Mouse (Mus musculus) 3134 (cell line): ENCODE results near the gene Tpm1.
A peak's percentile ranks its signal among the peaks of the same experiment; 100 is the strongest.

Experiments
- DNase-seq: peaks from one replicate; pipeline ENCODE4 v3.0.0-alpha.2; 2011; ENCODE audit warnings: low spot score; ENCODE audit not compliant: insufficient read length; ENCODE audit errors: extremely low read depth

The Tpm1 gene

DNA sequence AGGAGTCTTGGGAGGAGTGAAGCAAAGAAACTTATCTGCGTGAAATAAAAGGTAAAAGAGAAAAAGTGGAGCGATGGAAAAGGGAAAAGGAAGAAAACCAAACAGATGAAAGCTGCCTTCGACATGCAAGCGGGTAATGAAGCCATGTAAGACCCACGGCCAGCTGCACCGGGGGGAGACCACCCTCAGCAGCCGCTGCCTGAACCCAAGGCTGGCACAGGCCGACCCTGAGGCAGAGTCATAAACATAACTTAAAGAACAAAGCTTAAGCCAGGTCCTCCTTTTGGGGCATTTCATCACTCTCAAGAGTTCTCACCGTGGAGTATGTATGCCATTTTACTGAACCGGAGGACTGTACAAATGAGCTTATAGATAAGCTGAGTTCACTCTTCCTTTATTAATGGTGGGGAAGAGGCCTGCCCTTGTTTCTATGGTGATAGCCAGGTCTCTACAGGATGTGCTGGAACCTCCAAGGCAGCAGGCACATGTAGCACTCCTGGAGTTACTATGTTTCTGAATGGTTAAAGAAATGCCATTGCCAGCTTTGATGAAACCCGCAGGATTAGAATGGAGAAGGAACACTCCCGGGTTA is 21.0 kb downstream of the Tpm1 start:
- no peak for DNase-seq

DNA sequence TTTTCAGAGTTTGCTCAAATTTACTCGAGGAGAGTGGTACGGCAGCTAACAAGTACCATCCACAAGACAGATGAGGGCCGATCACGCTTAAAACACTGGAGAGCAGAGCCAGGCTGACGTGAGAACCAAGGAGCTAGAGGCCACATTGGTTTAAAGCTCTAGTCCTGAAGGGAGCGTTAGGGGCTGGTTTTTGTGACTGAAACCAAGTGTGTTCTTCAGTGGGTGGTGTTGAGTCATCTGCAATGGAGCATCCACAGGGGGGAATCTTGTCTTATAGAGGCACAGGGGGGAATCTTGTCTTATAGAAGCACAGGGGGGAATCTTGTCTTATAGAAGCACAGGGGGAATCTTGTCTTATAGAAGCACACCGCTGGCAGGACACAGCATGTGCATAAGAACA is 22.3 kb downstream of the Tpm1 start:
- DNase-seq = no peak

DNA sequence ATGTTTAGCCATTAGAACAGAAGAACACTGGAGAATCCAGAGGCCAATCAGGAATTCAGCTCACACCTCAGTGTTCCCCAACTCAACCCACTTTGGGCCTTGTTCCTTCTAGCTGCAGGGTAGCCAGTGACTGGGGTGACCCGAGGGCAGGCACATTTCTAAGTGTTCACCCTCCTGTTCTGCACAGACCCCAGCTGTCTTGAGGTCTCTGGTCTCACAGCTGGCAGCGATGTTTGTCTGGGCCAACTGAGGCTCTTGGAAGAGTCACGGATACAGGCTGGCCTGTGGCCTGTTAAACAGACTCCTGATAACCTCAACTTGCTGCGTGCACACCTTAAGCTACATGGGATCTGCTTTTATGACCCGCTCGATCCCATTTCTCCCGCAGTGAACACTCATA is 23.1 kb downstream of the Tpm1 start:
- DNase-seq = no peak

DNA sequence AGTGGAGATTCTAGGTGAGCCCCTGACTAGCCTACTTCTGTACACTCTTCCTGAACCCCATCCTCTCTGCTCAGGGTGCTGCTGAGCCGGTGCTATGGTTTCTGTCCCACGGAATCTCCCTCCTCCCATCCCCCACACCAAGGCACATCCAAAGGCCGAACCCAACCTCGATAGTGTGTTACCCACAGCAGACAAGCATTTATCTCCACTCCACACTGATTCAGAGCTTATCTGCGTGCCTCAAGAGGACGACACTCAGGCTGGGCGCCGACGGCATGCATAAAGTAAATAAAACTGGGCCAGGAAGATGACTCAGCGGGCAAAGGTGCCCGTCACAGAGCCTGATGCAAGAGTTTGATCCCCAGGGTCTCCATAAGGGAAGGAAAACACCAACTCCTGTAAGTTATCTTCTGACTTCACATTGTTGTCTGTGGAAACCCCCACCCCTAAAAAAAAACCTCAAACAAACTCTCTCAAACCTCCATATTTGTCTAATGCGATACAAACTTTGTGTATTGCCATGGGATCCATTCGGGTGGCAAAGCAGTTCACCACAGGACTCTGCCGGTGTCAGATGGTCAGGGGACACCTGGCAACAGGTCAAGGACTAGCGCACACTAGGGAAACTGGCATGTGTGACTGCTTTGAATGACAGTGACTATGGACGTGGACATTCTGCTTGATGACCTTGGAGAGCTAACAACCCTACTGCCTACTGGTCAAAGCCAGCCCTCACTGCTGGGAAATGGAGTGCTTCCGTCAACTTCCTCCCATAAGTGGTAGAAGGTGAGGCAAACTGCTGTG is 24.1 kb downstream of the Tpm1 start:
- DNase-seq = peak; percentile 63

DNA sequence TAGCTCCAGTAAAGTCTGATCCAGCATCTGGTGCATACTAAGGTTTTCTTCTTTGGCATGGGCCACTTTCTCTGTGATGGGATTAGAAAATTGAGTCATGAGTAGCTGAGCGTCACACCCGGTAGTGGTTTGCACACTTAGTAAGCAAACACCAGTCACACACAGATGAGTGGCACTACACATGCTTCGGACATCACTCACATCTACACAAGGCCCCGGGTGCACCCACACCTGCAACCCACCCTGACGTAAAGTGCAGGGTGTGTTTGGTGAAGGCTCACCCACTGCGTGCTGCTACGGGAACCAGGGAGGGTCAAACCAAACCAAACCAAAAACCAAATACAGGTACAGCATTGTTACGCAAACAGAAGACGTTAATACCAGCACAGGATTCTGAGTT is 25.8 kb downstream of the Tpm1 start:
- DNase-seq = no peak

DNA sequence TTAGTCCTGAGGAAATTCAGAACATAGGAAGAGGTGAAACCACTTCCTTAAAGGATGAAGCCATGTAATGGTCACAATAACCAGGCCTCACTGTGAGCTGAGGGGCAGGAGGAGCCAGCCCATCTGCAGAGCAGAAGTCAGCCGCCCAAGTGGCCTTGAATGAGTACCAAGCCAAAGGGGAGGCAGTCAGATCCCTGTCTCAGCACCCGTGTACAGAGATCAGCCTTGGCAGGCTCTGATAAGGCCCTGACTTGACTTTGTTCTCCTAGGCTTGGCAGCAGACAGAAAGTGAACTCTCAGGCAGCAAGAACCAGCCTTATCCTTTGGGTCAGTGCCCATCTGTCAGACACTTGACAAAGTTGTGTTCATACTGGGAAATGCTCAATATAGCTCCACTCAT is 29.1 kb downstream of the Tpm1 start:
- peak; percentile 58 for DNase-seq

DNA sequence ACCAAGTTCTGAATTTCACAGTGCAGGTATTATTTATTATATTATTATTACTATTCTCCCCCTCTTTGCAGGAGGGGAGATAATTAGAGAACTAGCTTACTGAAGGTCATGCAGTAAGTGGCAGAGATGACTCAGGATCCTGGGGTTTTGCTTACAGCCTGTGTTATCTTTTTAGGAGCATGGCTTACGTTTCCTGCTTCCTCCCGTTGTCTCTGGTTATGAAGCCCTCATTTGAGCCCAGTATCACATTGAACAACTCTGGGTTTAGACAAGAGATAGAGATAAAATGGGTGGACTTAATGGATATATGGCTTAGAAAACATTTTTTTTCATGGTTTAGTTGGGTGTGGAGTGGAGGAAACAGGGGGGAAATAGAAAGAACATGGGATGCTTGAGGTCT is 35.7 kb downstream of the Tpm1 start:
- DNase-seq = no peak

DNA sequence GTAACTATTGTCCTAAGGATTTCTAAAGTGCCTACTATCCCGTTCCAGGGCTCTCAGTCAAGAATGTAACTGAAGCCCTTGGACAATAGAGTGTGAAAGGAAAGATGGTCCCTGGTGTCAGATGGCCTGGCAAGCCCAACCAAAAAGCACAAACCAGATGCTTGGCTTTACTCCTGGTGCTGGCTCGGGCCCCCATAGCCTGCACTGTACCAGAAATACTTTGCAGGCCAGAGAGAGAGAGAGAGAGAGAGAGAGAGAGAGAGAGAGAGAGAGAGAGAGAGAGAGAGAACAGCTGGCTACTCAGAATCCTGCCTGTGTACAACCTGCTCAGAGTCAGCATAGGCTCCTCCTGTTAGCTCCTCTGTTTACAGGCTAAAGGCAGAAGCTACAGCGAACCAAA is 36.7 kb downstream of the Tpm1 start:
- no peak for DNase-seq

DNA sequence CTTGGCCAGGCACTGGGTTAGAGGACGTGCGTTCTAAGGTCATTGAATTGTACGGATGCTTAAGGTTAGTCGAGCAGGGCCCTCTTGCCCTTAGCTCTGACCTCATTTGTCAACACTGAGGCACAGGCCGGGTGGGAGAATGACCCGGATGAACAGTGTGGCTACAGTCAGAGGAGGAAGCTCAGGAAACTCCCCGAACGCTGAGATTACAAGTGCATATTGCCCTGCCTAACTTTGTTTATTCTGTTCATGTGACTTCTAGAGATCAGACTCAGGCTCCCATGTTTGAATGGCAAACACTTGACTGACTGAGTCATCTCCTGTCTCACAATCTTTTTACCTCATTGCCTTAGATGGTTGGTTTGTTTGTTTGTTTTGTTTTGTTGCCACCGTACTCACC is 37.7 kb downstream of the Tpm1 start:
- DNase-seq = no peak

DNA sequence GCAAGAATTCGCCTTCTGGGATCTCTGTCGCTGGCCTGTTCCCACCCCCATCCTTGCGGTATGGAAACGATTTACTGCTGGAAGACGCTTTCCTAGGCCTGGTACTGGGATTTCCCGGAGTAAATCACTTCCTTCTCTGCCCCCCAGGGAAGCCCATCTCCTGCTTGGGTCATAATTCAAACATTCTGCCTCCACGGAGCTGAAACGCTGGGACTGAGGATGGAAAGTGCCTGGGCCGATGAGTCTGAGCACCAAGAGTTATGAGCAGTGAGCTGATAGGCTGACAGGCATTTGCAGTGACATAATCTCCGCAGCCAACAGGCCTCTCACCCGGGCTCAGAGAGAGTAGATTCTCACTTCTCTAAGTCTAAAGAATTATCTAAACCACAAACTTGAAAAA is 40.4 kb downstream of the Tpm1 start:
- DNase-seq = no peak

DNA sequence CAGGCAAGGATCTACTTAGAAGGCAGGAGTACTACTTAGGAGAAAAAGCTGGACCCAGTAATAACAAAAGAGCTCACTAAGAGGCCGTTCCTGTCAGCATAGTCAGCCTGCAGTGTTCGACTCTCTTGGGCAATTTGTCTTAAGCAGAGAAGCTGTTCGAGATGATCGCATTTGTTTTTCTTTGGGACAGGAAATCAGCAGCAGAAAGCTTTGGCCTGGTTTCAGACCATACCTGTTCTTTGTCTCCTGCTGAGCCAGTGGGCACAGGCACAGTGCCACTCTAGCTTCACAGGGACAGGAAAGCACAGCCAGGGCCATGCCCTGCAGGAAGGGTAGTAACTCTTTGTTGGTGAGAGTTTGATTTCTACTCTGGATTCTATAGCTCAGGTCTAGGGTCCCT is 42.8 kb downstream of the Tpm1 start:
- DNase-seq = no peak

DNA sequence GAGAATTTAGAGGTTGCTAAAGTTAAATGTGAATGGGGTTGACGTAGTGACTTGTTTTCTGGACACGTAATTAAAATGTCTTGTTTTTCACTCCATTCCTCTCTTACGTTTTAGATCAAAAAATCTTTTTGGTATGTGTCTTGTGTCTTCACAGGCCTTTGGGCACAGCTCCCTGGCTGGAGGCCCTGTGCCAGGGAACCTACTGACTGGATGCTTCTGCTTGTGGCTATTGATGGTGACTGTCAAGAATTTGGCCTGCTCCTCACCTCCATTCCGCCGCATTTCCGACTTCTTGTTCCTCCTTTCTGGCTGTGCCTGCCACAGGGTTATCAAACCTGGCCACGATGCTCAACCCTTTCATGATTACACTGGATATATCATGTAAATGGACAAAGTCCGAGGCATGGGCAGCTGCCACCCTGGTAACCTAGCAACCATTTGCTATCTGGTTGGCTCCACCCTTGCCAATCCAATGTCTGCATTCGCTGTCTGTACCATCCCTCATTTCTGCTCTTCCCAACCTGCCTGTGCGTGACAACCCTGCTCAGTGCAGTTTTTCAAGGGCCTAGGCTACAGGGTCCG is 44.0 kb downstream of the Tpm1 start:
- DNase-seq = no peak

DNA sequence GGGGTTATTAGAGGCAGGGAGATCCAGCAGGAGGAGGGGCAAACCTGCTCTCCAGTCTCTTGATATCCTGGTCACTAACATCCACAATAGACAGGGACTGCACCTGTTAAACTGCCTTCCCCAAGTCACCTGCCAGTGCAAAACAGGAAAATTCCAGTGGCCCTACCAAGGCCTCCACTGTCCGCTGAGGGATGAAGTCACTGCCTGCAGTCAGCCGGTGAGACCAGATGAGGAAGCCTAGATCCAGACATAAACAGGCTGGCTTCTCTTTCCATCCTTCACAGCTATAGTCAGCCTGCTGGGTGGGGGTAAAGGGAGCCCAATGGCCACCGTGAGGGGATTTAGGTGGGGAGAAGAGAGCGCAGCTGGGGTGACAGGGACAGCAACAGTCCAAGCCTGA is 45.5 kb downstream of the Tpm1 start:
- no peak for DNase-seq

DNA sequence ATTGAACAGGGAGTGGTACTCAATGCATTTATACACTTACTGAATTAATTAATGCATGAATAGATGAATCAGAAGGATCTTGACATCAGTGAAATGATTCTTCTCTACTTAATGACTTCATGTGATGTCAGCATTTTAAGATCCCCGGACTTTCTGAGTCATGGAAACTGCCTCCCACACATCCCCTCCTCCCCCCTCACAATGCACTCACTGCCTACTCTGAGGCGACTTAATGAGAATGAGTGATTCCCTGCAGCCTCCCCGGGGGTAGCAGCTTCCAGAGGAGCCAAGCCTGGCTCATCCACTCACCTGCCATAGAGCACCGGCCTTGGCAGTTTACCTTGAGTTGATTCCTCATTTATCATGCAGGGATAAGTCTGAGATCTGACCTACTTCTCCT is 46.0 kb downstream of the Tpm1 start:
- no peak for DNase-seq

DNA sequence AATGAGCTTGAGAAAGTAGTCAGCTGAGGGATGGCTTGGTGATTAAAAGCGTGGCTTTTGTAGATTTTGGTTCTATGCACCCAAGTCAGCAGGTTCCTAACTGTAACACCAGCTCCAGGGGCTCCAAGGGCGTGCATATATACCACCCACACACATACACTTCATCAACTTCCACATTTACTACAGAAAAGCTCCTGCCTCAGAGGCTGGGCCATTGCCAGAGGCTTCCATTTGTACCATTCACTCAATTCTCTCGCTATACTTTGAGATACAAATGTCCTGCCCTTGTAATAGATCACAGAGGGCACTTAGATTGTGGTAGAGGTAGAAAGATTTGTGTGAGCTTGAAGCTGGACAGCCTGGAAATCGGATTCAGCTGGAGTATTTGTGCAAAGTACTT is 47.7 kb downstream of the Tpm1 start:
- no peak for DNase-seq

DNA sequence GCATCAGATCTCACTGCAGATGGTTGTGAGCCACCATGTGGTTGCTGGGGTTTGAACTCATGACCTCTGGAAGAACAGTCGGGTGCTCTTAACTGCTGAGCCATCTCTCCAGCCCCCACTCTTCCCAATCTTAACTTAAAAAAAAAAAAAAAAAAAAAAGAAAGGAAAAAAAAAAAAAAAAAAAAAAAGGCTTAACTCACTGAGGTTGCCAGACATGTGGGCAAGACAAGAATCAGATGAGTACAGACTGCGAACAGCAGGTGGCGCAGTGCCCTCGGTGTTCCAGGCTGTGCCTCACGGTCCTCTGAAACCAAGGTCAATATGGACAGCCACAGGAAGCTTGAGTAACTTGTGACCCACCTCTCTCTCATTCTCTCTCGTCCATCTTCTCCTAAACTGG is 48.2 kb downstream of the Tpm1 start:
- DNase-seq = peak; percentile 82

DNA sequence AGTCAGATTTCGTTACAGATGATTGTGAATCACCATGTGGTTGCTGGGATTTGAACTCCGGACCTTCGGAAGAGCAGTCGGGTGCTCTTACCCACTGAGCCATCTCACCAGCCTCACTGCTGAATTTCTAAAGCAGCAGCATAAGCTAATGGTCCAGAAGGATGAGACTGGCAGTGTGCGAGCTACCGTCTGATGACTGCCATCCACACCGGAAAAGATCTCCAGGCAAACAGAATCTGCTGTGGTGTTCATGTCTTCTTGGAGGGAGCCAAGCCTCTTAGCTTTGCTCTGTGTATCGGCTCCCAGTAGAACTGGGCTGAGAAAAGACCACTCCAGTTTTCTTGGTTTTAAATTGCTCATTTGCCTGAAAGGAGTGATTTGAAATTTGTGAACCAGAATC is 49.5 kb downstream of the Tpm1 start:
- no peak for DNase-seq

DNA sequence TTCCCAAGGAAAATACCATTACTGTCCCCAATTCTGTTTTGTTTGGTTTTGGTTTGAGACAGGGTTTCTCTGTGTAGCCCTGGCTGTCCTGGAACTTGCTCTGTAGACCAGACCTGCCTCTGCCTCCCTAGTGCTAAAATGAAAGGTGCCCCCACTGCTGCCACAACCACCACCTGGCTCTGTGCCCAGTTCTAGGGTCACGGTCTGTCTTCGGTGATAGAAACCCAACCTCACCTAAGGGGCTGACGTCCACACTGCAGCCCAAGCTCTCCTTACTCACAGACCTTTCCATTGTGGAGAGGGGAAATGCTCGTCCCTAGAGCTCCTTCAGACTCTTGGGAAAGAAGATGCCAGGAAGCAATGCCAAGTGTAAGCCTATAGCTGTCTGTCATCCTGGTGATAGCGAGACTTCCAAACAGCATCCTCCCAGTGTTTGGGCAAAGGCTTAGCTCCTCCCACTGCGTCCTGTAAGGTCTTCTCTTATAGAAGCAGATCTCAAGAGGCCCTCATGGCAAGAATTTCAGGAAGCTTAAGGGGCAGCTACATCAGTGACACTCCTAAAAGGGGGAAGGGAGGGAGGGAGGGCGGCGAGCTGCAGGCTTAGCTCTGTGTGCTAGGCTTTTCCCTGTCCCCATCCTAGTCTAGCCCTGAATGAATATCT is 57.3 kb downstream of the Tpm1 start:
- DNase-seq = no peak

DNA sequence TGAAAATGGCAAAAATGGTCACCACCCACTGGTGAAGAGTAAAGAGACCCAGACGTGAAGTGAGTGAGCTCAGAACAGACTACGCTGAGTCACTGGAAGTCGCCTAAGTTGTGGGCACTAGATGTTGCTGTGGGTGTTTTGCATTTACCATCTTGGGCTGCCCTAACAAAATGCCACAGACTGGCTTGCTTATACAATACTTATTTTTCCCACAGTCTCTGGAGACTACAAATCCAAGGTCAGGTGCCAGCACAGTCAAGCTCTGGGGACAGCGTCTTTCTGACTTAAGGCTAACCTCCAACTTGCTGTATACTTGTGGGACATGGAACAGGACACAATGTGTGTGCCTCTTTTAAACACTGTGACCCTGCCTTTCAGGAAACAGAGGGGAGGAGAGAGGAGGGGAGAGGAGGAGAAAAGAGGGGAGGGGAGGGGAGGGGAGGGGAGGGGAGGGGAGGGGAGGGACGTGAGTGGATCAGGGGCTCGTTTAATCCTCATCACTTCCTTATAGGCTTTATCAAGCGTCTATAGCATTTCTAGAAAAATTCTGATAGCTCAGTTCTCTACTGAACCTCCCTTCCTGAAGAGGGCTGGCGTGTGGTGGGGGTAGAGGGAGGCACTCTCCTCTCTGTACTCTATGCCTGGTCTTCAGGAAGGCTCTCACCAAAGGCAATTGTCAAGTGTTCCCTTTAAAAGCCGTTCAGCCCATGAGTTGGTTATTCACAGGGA is 58.0 kb downstream of the Tpm1 start:
- peak; percentile 51 for DNase-seq

DNA sequence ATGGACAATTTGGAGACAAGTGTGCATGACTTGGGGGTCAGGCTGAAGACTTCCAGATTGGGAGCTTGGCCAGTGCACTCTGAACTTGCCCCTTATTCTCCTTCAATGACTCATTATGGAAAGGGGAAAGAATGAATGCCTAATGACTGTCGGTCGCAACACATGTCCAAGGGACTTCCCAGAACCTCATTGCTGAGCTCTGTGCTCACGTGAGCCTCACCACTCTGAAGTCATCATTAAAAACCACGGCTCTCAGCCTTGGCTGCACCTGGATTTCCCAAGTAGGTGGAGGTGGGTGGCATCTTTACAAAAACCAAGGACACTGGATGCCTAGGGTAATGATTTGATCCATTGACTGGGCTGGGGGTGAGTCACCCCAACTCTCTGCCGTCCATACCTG is 59.2 kb downstream of the Tpm1 start:
- DNase-seq = no peak

DNA sequence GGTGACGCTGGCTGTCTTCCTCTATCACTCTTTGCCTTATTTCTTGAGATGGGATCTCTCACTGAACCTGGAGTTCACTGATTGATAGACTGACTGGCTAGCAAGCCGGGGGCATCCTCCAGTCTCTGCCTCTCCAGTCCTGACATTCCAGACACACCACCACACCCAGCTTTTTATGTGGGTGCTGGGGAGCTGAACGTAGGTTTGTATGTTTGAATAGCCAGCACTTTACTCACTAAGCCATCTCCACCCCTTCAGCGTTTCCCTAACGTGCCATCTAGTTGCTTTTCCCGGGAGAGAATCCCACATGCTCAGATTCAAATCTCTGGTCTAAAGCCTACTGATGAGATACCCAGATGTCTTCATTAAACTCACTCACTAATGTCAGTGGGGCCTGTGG is 59.6 kb downstream of the Tpm1 start:
- peak; percentile 48 for DNase-seq
